Mouse (Mus musculus) neutrophil, adult 59 days (primary cell): ENCODE measurements around the gene Copb1. TPM values are rescaled to one million over a fixed set of nuclear protein-coding genes. Genes with fewer than 3 reads are reported as not detected.

Experiments
- total RNA-seq, 2 experiments: library from RNA; stranded (reverse); gene quantifications; 1 replicate in 1 of 2; 2 replicates in 1 of 2; pipeline ENCODE4 v1.2.4; 2023

Gene Copb1
- total RNA-seq, result 10 to 100 TPM; 58.5 to 64.8 TPM

DNA sequence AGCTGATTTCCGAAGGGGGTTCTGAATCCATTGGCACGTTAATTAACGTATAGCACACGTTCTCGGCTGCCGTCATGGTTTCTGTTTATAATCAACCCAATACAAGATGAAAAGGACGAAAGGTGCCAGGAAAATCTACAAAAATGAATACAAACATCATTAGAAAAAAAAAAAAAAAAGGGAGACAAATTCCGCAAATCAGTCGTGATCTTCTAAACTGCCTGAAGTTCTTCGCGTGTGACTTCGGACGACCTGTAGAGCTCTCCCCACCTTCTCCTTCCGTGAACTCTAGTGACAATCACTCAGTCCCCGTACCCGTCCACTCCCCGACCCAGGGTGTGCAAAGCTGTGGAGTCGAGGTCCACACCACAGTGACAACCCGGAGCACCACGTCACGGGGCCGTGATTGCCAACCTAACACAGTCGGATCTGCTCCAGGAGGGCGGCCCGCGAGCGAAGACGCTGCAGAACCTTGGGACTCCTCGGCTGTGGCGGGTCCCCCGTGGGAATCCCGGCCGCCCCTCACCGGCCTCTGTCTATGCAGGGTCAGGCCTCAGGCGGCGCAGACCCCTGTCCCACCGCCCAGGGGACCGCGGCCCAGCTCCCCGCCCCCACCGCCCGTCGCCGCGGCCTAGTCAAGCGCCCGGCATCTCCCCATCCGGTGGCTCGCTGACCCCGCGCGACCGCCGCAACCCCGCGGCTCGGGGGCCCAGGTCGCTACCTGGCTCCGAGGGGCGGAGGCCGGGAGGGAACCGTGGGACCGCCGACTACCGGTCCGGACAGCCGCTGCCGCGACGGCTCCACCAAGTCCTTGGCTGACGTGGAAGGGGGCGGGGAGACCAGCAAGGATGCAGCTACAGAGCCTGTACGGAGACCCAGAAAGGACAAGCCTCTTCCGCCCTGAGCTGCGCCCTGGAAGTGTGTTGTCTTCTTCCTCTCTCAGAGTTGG lies at the start of gene Copb1:
TSS of gene Copb1 (minus strand) at position 827 of the 949 bp plus-strand sequence.

DNA sequence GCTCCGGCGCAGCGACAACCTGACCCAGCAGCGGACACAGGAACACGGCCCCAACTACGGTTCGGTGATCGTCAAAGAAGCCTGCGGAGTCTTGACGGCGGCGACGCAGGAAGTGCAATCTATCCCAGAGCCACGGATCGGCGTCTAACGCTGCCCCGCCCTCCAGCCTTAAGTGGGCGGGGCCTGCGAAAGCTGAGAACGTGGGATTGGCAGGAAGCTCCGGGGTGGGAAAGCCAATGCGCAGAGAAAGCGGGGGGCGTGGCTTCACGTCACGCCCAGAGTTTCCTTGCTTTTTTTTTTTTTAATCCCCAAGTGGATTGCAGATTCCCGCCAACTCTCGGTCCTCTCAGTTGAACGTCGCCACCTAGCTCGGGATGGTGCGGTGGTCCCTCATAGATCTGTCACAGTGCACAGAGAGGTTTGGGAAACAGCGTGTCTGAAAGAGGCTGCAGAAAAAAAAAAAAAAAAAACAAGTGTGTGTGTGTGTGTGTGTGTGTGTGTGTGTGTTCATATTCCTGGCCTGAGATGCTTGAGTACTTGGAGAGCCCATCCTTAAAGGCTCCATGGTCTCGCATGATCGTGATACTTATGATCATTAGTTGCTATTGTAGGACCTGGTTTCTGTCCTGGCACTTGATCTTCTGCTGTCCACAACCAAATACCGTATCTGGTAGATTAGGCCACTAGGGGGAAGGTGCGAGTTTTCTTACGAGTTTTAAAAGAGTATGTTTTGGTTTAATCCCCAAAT lies 21.7 kb upstream of the Copb1 start, which contains the start of gene Psma1:
TSS of gene Psma1 (minus strand) at position 114 of the 748 bp plus-strand sequence.

Other genes with a start within 250 kb of the Copb1 start
- 1 to 10 TPM; 1.5 to 1.8 TPM for gene Rras2, start 136.9 kb downstream of the Copb1 start, total RNA-seq
- gene Psma1, start 21.4 kb upstream of the Copb1 start, total RNA-seq, result 100 to 1,000 TPM; 106 to 118 TPM
- gene Pde3b, start 160.6 kb upstream of the Copb1 start, total RNA-seq, result 1 to 10 TPM; 4.6 to 6.5 TPM